Mouse (Mus musculus): ENCODE measurements around the gene Olfr1339. TPM values are rescaled to one million over a fixed set of nuclear protein-coding genes. Genes with fewer than 3 reads are reported as not detected.

Olfr1339 gene
- polyA plus RNA-seq, 1 experiment, result not detected

DNA sequence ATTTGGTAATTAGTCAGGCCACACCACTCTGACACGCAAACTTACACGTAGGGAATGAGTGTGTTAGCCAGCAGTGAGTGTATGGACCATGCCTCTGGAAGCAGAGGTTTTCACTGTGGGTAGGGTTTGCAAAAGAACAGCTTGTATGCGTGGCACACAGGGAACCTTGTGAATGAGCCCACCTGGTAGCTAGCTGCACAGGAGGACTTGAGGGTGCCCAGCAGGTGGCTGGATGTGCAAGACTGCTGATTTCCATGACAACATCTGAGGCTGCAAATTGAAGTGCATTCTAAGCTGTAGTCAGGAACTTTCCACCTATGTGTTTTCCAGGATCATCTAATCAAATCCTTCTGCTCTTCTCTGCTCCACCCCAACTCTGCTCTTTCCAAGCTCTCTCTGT lies 7.6 kb downstream of the Olfr1339 start:
- peaks cover 31% of the 10 kb centered on the region for H3K27me3 ChIP-seq (replicated peaks)

DNA sequence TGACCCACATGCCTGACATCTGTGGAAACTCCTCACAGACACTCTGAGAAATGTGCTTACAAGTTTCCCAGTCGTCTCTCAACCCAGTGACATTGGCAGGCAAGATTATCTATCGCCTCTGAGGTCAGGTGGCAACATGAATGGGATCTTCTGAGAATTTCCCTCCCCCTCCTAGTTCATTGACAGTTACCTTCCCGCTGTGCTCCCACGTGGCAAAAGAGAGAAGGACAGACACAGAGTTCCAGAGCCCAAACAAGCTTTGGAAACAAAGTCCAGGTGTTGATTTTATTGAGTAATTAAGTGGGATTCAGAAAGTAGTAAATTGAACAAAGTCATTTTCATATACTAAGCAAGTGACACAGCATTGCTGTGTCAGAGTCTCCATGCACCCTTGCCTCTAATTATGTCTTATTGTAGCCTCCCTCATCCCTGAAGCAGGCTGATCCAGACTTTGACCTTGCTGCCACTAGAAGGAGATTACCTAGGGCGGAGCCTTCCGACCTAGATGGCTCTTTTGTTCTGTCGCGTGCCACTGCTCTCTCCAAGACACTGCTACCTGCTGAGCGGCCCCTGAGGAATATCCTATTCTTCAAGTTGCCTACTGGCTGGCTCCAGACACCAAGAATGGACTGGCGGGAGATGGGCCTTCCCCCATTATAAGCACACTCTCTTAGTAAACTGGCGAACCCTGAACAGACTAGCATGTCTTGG lies 9.2 kb downstream of the Olfr1339 start:
- no peak overlapping the region for H3K4me3 ChIP-seq (replicated peaks)
- H3K4me1 ChIP-seq, result no peaks in the 10 kb centered on the region
- H3K27me3 ChIP-seq (replicated peaks), result peaks cover 31% of the 10 kb centered on the region
- peaks cover 17% of the 10 kb centered on the region for H3K9me3 ChIP-seq
- no peak for TF ChIP-seq GATA1 (IDR thresholded peaks at IDR 0.05; ENCODE audit: borderline replicate concordance, low read length)
- TF ChIP-seq FLI1 (IDR thresholded peaks at IDR 0.05; ENCODE audit: low read length), result no peak
- H3K36me3 ChIP-seq (replicated peaks; ENCODE audit: low read length), result no peaks in the 10 kb centered on the region

More for the DNA sequence above, 7.6 kb downstream of the Olfr1339 start:
- no peaks in the 10 kb centered on the region for H3K4me1 ChIP-seq
- TF ChIP-seq GATA1 (IDR thresholded peaks at IDR 0.05; ENCODE audit: borderline replicate concordance, low read length), result no peak
- TF ChIP-seq FLI1 (IDR thresholded peaks at IDR 0.05; ENCODE audit: low read length), result no peak
- peaks cover 12% of the 10 kb centered on the region; the same call in 1 of the 2 replicates for H3K9me3 ChIP-seq
- H3K4me3 ChIP-seq (replicated peaks), result no peak overlapping the region
- H3K36me3 ChIP-seq (replicated peaks; ENCODE audit: low read length), result no peaks in the 10 kb centered on the region

DNA sequence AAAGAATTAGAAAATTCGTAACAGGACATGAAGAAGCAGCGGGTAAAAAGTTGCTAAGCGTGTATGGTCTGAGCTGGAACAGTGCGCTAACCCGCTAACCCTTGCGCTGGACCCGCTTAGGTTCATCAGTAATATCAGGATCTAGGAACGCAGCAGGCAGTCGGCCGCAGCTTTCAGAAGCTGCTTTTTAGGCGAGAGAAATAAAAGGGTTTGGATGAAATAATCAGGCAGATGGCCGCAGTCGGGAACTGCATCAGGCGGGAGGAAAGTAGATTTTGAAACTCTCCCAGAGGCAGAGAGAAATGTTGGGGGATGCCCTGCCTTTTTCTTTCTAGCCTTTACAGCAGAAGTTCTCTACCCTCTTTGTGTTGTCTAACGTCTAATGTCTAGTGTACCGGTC lies 9.9 kb downstream of the Olfr1339 start:
- H3K9me3 ChIP-seq, result peaks cover 24% of the 10 kb centered on the region
- TF ChIP-seq FLI1 (IDR thresholded peaks at IDR 0.05; ENCODE audit: low read length), result no peak
- no peak for TF ChIP-seq GATA1 (IDR thresholded peaks at IDR 0.05; ENCODE audit: borderline replicate concordance, low read length)
- H3K27me3 ChIP-seq (replicated peaks), result peaks cover 31% of the 10 kb centered on the region
- H3K4me1 ChIP-seq, result no peaks in the 10 kb centered on the region
- H3K36me3 ChIP-seq (replicated peaks; ENCODE audit: low read length), result no peaks in the 10 kb centered on the region
- no peak overlapping the region for H3K4me3 ChIP-seq (replicated peaks)

DNA sequence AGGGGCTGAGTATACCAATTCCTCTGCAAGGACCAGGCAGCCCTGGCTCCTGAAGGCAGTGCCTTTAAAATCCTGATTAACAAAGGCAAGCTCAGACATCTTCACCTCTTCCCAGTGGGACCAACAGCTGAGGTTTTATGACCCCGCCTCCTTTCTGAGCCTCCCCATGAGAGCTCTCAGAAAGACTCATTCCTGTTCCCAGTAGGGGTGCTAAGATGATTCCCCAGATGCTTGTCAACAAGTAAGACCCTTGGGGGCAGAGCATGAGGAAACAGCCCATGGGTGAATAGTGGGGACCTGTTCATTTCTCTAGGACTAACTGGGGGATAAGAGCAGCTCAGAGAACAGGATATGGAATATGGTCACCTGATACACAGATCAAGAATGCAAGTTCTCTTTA lies 26.7 kb downstream of the Olfr1339 start, which contains the start of gene Olfr1338:
TSS of gene Olfr1338 (minus strand) at position 101 of the 400 bp plus-strand sequence.
- no peaks in the 10 kb centered on the region for H3K36me3 ChIP-seq (replicated peaks; ENCODE audit: low read length)
- TF ChIP-seq FLI1 (IDR thresholded peaks at IDR 0.05; ENCODE audit: low read length) (no peak), GATA1 (IDR thresholded peaks at IDR 0.05; ENCODE audit: borderline replicate concordance, low read length) (no peak)
- H3K4me3 ChIP-seq (replicated peaks), result no peak within 1 kb of the TSS

DNA sequence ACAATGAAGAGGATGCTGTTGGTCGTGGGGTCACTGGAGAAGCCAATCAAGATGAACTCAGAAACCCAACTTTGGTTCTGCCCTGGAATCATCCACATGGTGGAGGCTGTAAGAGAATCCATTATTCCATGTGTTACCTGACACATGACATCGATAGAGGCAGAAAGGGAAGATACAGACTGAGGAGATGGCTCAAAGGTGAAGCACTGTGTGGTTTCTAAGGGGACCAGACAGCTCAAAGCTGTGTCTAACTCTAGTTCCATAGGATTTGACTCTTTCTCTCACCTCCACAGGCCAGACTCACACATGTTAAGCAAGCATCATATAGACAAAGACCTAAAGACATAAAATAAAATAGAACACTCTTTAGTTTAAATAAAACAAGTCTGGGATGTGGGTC lies 50.5 kb downstream of the Olfr1339 start, which contains the start of gene Olfr1337:
TSS of gene Olfr1337 (minus strand) at position 101 of the 400 bp plus-strand sequence.
- TF ChIP-seq GATA1 (IDR thresholded peaks at IDR 0.05; ENCODE audit: borderline replicate concordance, low read length) (no peak), FLI1 (IDR thresholded peaks at IDR 0.05; ENCODE audit: low read length) (no peak)
- H3K9me3 ChIP-seq, result no peaks in the 10 kb centered on the region
- no peaks in the 10 kb centered on the region for H3K4me1 ChIP-seq
- no peaks in the 10 kb centered on the region for H3K36me3 ChIP-seq (replicated peaks; ENCODE audit: low read length)
- H3K27me3 ChIP-seq (replicated peaks), result peaks cover 6% of the 10 kb centered on the region
- H3K4me3 ChIP-seq (replicated peaks), result no peak within 1 kb of the TSS

More for the DNA sequence above, 26.7 kb downstream of the Olfr1339 start, which contains the start of gene Olfr1338:
- Histone ChIP-seq H3K4me1 (no peaks in the 10 kb centered on the region), H3K9me3 (no peaks in the 10 kb centered on the region), H3K27me3 (replicated peaks) (peaks cover 2% of the 10 kb centered on the region)

Other genes starting within 250 kb of the Olfr1339 start
- 32.0 and 48.6 TPM in 2 replicates for gene Tie1, start 242.1 kb upstream of the Olfr1339 start, polyA plus RNA-seq (2012; ENCODE audit: insufficient read depth, low replicate concordance)
- 64.9 and 160 TPM in 2 replicates for gene 2610528J11Rik, start 205.2 kb upstream of the Olfr1339 start, polyA plus RNA-seq (2012; ENCODE audit: insufficient read depth, low replicate concordance)
- 0.22 TPM in 1 of 2 replicates, not detected in the other for gene Tmem125, start 188.1 kb upstream of the Olfr1339 start, polyA plus RNA-seq (2012; ENCODE audit: insufficient read depth, low replicate concordance)
- not detected in 2 replicates for gene Cfap57, start 111.4 kb upstream of the Olfr1339 start, polyA plus RNA-seq (2012; ENCODE audit: insufficient read depth, low replicate concordance)
- gene Ebna1bp2, start 111.4 kb upstream of the Olfr1339 start, polyA plus RNA-seq (2012; ENCODE audit: insufficient read depth, low replicate concordance), result 1.1 and 21.0 TPM in 2 replicates
- gene Olfr62, start 73.2 kb upstream of the Olfr1339 start, polyA plus RNA-seq (2012; ENCODE audit: insufficient read depth, low replicate concordance), result 0.08 TPM in 1 of 2 replicates, not detected in the other
- not detected in 2 replicates for gene Olfr1342, start 39.4 kb upstream of the Olfr1339 start, polyA plus RNA-seq (2012; ENCODE audit: insufficient read depth, low replicate concordance)
- gene Olfr1341, start 28.7 kb upstream of the Olfr1339 start, polyA plus RNA-seq (2012; ENCODE audit: insufficient read depth, low replicate concordance), result not detected in 2 replicates
- gene Olfr1340, start 12.0 kb upstream of the Olfr1339 start, polyA plus RNA-seq (2012; ENCODE audit: insufficient read depth, low replicate concordance), result not detected in 2 replicates
- 0.03 TPM in 1 of 2 replicates, not detected in the other for gene Olfr1338, start 26.6 kb downstream of the Olfr1339 start, polyA plus RNA-seq (2012; ENCODE audit: insufficient read depth, low replicate concordance)
- gene Olfr1337, start 50.4 kb downstream of the Olfr1339 start, polyA plus RNA-seq (2012; ENCODE audit: insufficient read depth, low replicate concordance), result not detected in 2 replicates
- gene Olfr1335, start 77.8 kb downstream of the Olfr1339 start, polyA plus RNA-seq (2012; ENCODE audit: insufficient read depth, low replicate concordance), result not detected in 2 replicates
- gene Olfr1333, start 104.1 kb downstream of the Olfr1339 start, polyA plus RNA-seq (2012; ENCODE audit: insufficient read depth, low replicate concordance), result not detected in 2 replicates
- not detected in 2 replicates for gene Olfr1331, start 132.5 kb downstream of the Olfr1339 start, polyA plus RNA-seq (2012; ENCODE audit: insufficient read depth, low replicate concordance)
- gene Olfr1330, start 156.4 kb downstream of the Olfr1339 start, polyA plus RNA-seq (2012; ENCODE audit: insufficient read depth, low replicate concordance), result not detected in 2 replicates
- not detected in 2 replicates for gene Olfr1329, start 185.3 kb downstream of the Olfr1339 start, polyA plus RNA-seq (2012; ENCODE audit: insufficient read depth, low replicate concordance)
- 0.32 TPM in 1 of 2 replicates, not detected in the other for gene Olfr1328, start 206.4 kb downstream of the Olfr1339 start, polyA plus RNA-seq (2012; ENCODE audit: insufficient read depth, low replicate concordance)
- not detected in 2 replicates for gene Lao1, start 229.4 kb downstream of the Olfr1339 start, polyA plus RNA-seq (2012; ENCODE audit: insufficient read depth, low replicate concordance)